Mouse (Mus musculus): ENCODE measurements around the gene Gm36210. TPM values are rescaled to one million over a fixed set of nuclear protein-coding genes. Genes with fewer than 3 reads are reported as not detected.

Gene Gm36210
- polyA plus RNA-seq, 1 experiment from 2014 or later: not detected

DNA sequence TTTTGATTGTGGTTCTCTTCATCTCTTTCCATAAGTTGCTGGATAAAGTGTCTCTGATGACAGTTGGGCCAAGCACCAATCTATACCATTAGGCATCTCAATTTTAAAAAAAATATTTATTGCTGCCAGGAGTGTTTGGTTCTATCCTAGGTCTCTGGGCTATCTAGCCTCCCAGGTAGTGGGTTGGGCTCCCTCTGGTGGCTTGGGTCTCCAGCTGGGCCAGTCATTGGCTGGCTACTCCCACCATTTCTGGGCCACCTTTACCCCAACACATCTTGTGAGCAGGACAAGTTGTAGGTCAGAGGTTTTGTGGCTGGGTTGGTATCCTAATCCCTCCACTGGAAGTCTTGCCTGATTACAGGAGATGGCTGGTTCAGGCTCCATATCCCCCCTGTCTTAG lies 28.1 kb downstream of the Gm36210 start:
- Histone ChIP-seq H3K27ac (ENCODE audit: low read depth) (peak overlapping the region; percentile 81), H3K9ac (replicated peaks) (peak overlapping the region; percentile 63; the same call in 1 of the 2 replicates), H3K36me3 (replicated peaks; ENCODE audit: insufficient read depth, low read length) (0 out of 2 replicates have a peak, but pooled peaks cover 3% of the 10 kb centered on the region), H3K4me2 (ENCODE audit: low read depth, low read length) (peak overlapping the region; percentile 67), H3K4me3 (ENCODE audit: low read depth, low read length) (peak overlapping the region; percentile 47), H3K4me1 (ENCODE audit: insufficient read depth) (peaks cover 15% of the 10 kb centered on the region), H3K9me3 (ENCODE audit: low read length) (no peaks in the 10 kb centered on the region), H3K27me3 (ENCODE audit: insufficient read depth, low read length) (no peaks in the 10 kb centered on the region)
- ATAC-seq (no peak), DNase-seq (peak; percentile 36)
- TF ChIP-seq CTCF (IDR thresholded peaks at IDR 0.05; ENCODE audit: low read depth): peak; percentile 57
- no peak for TF ChIP-seq EP300 (IDR thresholded peaks at IDR 0.05; ENCODE audit: low read depth)

DNA sequence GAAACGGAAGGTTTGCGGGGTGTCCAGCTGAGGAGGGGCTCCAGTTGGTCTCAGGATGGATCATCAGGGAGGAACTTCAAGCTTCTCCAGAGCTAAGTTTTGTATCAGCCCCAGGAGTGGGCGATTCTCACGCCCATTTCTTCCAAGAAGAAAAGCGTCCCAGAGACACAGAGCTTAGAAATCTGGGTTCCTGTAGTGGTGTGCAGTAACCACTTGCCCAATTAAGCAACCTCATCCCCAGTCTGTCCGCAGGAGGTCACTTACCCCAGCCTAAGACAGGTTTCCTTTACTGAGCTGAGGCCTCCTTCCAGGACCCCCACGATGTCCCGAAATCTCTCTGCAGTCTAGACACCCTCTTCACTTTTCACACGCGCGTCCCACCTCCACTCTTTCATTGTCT lies 29.1 kb downstream of the Gm36210 start:
- H3K4me2 ChIP-seq (ENCODE audit: low read depth, low read length): peak overlapping the region; percentile 67
- 5% methylated on average over 11 of the region's 11 CpGs for WGBS (ENCODE audit: insufficient replicate concordance)
- TF ChIP-seq CTCF (IDR thresholded peaks at IDR 0.05; ENCODE audit: low read depth) (no peak), EP300 (IDR thresholded peaks at IDR 0.05; ENCODE audit: low read depth) (no peak)
- no peaks in the 10 kb centered on the region for H3K9me3 ChIP-seq (ENCODE audit: low read length)
- H3K27me3 ChIP-seq (ENCODE audit: insufficient read depth, low read length): no peaks in the 10 kb centered on the region
- peak overlapping the region; percentile 81 for H3K27ac ChIP-seq (ENCODE audit: low read depth)
- DNase-seq (no peak), ATAC-seq (peak; percentile 26)
- peak overlapping the region; percentile 63 for H3K9ac ChIP-seq (replicated peaks)
- H3K4me3 ChIP-seq (ENCODE audit: low read depth, low read length): peak overlapping the region; percentile 47
- H3K4me1 ChIP-seq (ENCODE audit: insufficient read depth): peaks cover 15% of the 10 kb centered on the region
- H3K36me3 ChIP-seq (replicated peaks; ENCODE audit: insufficient read depth, low read length): 0 out of 2 replicates have a peak, but pooled peaks cover 3% of the 10 kb centered on the region

DNA sequence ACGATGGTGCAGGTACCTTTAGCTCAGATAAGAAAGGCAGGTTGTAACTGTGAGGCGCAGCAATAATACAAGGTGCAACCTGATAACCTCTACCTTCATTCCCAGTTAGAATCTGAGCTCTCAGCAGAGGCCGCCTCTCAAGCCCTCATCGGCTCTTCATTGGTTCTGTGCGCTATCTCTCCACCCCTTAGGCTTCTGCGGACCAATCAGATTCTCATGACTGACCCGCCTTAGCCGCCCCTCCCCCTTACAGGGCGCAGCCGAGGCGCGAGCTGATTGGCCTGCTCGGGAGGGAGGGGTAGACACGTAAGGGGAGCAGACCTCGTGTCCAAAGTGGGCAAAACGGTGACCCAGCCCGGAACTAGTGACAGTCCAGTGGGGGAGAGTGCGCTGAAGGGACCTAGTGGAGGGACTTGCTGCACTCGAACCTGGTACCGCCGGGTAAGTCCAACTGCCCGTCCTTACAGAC lies 29.5 kb downstream of the Gm36210 start, which contains the start of gene Isoc2a:
Gene Isoc2a, plus strand, starts transcription at position 401 of the 469 bp plus-strand sequence.
- Histone ChIP-seq H3K9me3 (ENCODE audit: low read length) (no peaks in the 10 kb centered on the region), H3K4me2 (ENCODE audit: low read depth, low read length) (peak within 1 kb of the TSS; percentile 67), H3K4me3 (ENCODE audit: low read depth, low read length) (peak within 1 kb of the TSS; percentile 47), H3K9ac (replicated peaks) (peak within 1 kb of the TSS; percentile 63), H3K27me3 (ENCODE audit: insufficient read depth, low read length) (no peaks in the 10 kb centered on the region), H3K27ac (ENCODE audit: low read depth) (peak within 1 kb of the TSS; percentile 92), H3K4me1 (ENCODE audit: insufficient read depth) (peaks cover 15% of the 10 kb centered on the region), H3K36me3 (replicated peaks; ENCODE audit: insufficient read depth, low read length) (no peaks in the 10 kb centered on the region)
- DNase-seq (peak; percentile 94), ATAC-seq (peak; percentile 99)
- under 1% methylated on average over 22 of the region's 22 CpGs for WGBS (ENCODE audit: insufficient replicate concordance)
- TF ChIP-seq CTCF (IDR thresholded peaks at IDR 0.05; ENCODE audit: low read depth) (no peak), EP300 (IDR thresholded peaks at IDR 0.05; ENCODE audit: low read depth) (peak; percentile 91)

DNA sequence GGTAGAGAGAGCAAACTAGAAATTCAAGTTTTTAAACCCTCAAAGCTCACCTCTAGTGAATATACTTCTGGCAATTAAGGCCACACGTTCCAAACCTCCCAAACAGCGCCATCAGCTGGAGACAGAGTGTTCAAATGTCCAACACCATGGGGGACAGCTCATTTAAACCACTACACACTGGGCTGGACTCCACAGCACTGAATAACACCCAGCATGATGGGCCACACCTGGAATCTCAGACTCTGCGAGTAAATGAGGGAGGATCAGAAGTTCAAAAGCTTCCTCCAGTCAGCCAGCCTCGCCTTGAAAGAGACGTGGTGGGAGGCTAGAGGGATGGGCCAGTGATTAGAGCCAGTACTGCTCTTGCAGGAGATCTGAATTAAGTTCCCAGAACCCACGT lies 36.2 kb downstream of the Gm36210 start, which contains the start of gene Isoc2b:
Gene Isoc2b, minus strand, starts transcription at position 126 of the 400 bp plus-strand sequence.
- Histone ChIP-seq H3K36me3 (replicated peaks; ENCODE audit: insufficient read depth, low read length) (no peaks in the 10 kb centered on the region), H3K4me1 (ENCODE audit: insufficient read depth) (peaks cover 12% of the 10 kb centered on the region; the same call in 1 of the 2 replicates), H3K27ac (ENCODE audit: low read depth) (no peak within 1 kb of the TSS), H3K9me3 (ENCODE audit: low read length) (no peaks in the 10 kb centered on the region), H3K27me3 (ENCODE audit: insufficient read depth, low read length) (no peaks in the 10 kb centered on the region), H3K9ac (replicated peaks) (no peak within 1 kb of the TSS), H3K4me2 (ENCODE audit: low read depth, low read length) (no peak within 1 kb of the TSS), H3K4me3 (ENCODE audit: low read depth, low read length) (no peak within 1 kb of the TSS)
- ATAC-seq: no peak
- TF ChIP-seq CTCF (IDR thresholded peaks at IDR 0.05; ENCODE audit: low read depth) (no peak), EP300 (IDR thresholded peaks at IDR 0.05; ENCODE audit: low read depth) (no peak)
- no peak for DNase-seq
- 57% methylated on average over 6 of the region's 6 CpGs for WGBS (ENCODE audit: insufficient replicate concordance)

DNA sequence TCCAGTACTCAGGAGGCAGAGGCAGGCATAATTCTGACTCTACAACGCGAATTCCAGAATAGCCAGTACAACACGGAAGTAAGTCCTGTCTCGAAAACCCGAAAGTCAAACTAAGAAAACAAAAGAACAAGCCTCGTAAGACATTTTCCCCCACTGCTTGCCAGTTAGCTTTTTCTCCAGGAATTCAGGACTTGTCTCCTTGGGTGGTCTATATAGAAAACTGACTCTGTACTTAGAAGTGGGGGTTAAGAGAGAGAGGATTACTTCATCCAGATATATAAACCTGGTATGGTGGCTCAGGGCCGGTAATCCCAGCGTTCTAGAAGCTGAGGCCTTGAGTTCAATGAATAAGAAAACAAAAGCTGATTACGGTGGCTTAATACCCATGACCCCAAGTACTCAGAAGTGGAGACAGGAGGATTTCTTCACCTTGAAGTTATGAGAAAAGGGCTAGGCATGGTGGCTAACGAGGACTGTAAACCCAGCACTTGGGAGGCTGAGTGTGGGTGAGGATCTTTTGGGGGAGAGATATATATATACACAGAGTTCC lies 39.6 kb downstream of the Gm36210 start:
- peaks cover 21% of the 10 kb centered on the region for H3K4me1 ChIP-seq (ENCODE audit: insufficient read depth)
- no peaks in the 10 kb centered on the region for H3K27me3 ChIP-seq (ENCODE audit: insufficient read depth, low read length)
- no peak for DNase-seq
- TF ChIP-seq CTCF (IDR thresholded peaks at IDR 0.05; ENCODE audit: low read depth): no peak
- TF ChIP-seq EP300 (IDR thresholded peaks at IDR 0.05; ENCODE audit: low read depth): no peak
- 0 out of 2 replicates have a peak, but pooled peaks have one; percentile 1 for ATAC-seq
- no peaks in the 10 kb centered on the region for H3K36me3 ChIP-seq (replicated peaks; ENCODE audit: insufficient read depth, low read length)
- H3K27ac ChIP-seq (ENCODE audit: low read depth): peak overlapping the region; percentile 93
- H3K4me2 ChIP-seq (ENCODE audit: low read depth, low read length): peak overlapping the region; percentile 84
- no peaks in the 10 kb centered on the region for H3K9me3 ChIP-seq (ENCODE audit: low read length)
- H3K9ac ChIP-seq (replicated peaks): peak overlapping the region; percentile 83
- 32% methylated on average over 10 of the region's 10 CpGs for WGBS (ENCODE audit: insufficient replicate concordance)
- H3K4me3 ChIP-seq (ENCODE audit: low read depth, low read length): peak overlapping the region; percentile 69

DNA sequence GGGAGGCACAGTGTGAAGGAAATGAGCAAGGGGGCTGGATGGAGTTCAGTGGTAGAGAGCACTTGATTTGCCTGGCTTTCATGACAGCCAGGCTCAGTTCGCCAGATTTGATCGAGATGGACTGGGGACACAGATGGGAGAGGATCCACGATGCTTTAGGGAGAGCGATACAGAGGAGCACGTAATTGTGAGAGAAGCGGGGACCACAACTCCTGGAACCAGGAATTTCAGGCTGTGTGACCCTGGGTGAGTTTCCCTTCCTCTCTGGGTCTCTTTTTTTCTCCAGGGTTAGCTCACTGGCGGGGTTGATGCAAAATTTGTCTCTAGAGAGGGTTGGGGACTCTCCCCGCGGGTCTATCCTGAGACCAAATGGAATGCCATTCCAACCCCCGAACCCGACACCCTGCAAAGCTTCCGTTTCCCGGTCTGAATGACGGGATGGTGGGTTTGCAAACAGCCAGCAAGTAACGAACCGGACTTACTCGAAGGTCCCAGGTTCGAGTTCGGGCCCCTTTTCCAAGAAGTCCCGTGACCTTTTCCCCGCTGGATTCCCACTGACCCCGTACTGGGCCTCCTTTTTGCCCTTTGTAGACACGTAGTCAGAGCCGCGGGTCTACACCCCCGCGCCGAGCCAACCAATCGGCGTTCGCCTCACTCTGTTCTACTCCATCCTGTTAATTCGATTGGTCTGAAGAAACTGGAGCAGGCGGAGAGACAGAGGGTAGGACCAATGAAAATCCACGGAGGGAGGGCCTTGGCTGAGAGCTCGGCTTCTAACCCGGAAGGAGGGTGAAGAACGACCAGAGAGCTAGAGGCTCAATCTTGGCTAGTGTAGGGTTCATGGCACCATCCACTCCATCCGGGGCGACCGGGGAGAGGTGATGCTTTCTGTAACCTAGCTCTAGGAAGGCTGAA lies 40.5 kb downstream of the Gm36210 start:
- 5% methylated on average over 40 of the region's 40 CpGs for WGBS (ENCODE audit: insufficient replicate concordance)
- H3K9me3 ChIP-seq (ENCODE audit: low read length): no peaks in the 10 kb centered on the region
- ATAC-seq: peak; percentile 100

More for the DNA sequence above, 40.5 kb downstream of the Gm36210 start:
- Histone ChIP-seq H3K4me3 (ENCODE audit: low read depth, low read length) (peak overlapping the region; percentile 69), H3K4me1 (ENCODE audit: insufficient read depth) (peaks cover 21% of the 10 kb centered on the region), H3K27me3 (ENCODE audit: insufficient read depth, low read length) (no peaks in the 10 kb centered on the region), H3K36me3 (replicated peaks; ENCODE audit: insufficient read depth, low read length) (no peaks in the 10 kb centered on the region), H3K27ac (ENCODE audit: low read depth) (peak overlapping the region; percentile 93), H3K9ac (replicated peaks) (peak overlapping the region; percentile 83), H3K4me2 (ENCODE audit: low read depth, low read length) (peak overlapping the region; percentile 84)
- TF ChIP-seq EP300 (IDR thresholded peaks at IDR 0.05; ENCODE audit: low read depth) (peak; percentile 61; the same call in 1 of the 2 replicates), CTCF (IDR thresholded peaks at IDR 0.05; ENCODE audit: low read depth) (no peak)
- peak; percentile 95 for DNase-seq

Data from liver, postnatal 0 days (tissue).